Mouse (Mus musculus) lung, adult 2 months (tissue): Measurements from ENCODE around the gene Fibp.

Source experiments
- CTCF ChIP-seq: fragments of 200-500 bp; IDR thresholded peaks from 2 replicates; pipeline ENCODE4 v1.5.1; 2011; ENCODE audit warnings: mild to moderate bottlenecking, low read length, control low read depth; ENCODE audit not compliant: insufficient read depth
- POLR2A ChIP-seq: fragments of 200-500 bp; IDR thresholded peaks from 2 replicates; pipeline ENCODE4 v1.6.1; 2011; ENCODE audit warnings: low read depth, mild to moderate bottlenecking, control low read depth, low read length, borderline replicate concordance; ENCODE audit errors: extremely low read depth

DNA sequence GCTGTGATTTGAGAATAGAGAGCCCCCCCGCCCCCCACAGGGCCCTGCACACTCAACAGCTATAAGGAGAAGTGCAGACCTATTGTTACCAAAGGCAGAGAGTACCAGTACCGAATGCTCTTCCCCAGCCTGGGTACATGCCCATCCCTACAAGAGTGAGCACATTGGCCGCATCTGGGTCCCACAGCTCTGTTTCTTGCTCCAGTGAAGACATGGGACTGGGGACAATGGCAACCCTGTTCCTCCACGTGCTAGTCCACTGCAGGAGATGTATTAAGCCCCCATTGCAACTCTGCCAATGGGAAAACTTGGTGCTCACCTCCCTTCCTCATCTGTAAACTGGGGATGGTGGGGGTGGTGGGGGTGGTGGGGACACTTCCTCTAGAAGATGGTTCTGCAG lies 46.6 kb upstream of the Fibp start:
- TF ChIP-seq CTCF, result no peak
- no peak for TF ChIP-seq POLR2A
